Mouse (Mus musculus): ENCODE measurements around the gene S1pr4. TPM values are rescaled to one million over a fixed set of nuclear protein-coding genes. Genes with fewer than 3 reads are reported as not detected.
A peak's percentile ranks its signal among the peaks of the same experiment; 100 is the strongest.

The S1pr4 gene
- total RNA-seq, 2 experiments from 2014 or later: 0.35 to 0.54 TPM

GRCm38 (mm10) chr10:81467670-81468235 lies 32.2 kb downstream of the S1pr4 start:
- DNase-seq (ENCODE audit: extremely low spot score in 1 of 2, low spot score in 1 of 2): peak in 1 of 2 experiments; percentile 5

DNA sequence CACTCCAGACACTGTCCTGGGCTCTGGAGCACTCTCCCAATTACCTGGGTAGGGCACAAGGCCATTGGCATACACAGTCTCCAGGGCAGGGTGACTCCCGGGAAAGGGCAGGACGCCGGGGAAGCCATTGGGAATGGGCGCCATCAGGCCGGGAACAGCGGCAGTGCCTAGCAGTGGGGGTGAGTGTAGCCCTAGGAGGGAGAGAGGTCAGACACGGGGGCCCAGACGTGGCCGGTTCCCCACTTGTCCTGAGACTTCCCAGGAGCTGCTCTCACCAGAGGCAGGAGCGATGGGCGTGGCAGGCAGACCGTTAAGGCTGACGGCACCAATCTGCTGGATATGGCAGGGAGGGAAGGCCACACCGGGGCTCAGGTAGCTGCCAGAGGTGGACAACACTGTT lies 33.1 kb downstream of the S1pr4 start:
- peak in 1 of 2 experiments; percentile 3 for DNase-seq (ENCODE audit: extremely low spot score in 1 of 2, low spot score in 1 of 2)

DNA sequence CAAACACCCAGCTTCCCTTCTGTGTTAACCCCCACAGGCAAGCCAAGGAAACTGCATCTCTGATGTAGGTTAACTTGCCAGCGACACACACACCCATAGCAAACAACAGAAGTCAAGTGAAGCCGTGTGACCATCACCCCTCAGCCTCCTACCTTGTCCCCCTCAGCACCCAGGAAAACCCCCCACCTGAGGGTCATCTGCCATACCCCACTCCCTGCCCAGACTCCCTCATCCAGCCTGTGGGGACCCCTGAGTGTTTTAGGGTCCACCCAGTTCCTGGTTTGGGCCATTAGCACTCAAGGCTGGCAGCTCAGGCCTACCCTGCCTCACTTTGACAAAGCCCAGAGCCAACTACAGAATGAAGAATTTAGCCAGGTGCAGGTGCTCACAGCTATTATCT lies 33.9 kb downstream of the S1pr4 start:
- no peak for DNase-seq (ENCODE audit: extremely low spot score in 1 of 2, low spot score in 1 of 2)

- DNase-seq (ENCODE audit: extremely low spot score in 1 of 2, low spot score in 1 of 2): peak; percentile 6 to 9
These were observed 34.7 kb downstream of the S1pr4 start for GRCm38 (mm10) chr10:81465265-81465645.

DNA sequence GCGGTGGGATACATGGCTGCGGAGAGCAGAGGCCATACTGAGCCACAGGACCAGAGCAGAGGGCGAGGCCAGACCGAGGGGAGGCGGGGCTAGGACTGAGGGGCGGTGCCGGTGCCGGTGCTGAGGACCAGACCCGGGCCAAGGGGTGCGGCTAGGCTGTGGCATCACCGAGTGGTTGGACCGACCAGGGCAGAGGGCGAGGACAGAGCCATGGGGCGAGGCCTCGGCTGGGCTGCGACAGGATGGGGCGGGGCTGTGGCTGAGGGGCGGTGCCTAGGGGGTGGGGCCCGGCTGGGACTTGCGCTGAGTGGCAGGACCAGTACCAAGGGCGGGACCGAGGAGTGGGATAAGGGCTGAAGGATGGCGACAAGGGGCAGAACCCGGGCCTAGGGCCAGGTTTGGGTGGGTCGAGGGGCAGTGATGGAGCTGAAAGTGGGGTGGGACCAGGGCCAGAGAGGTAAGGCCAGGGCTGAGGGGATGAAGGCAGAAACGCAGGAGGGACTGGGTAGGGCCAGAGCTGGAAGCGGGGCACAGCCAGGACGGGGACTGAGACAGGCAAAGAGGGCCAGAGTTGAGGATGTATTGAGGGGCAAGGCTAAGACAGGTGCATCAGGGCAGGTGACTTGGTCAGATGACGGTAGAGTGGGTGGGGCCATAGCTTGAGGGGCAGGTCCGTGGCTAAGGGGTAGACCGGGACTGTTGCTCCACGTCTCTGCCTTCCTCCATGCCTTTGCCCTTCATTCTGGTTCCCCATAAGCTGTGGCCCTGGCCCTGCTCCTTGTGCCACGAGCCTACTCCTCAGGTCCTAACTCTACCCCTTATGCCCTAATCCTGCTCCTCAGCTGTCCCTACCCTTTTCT lies 35.3 kb downstream of the S1pr4 start:
- DNase-seq (ENCODE audit: extremely low spot score in 1 of 2, low spot score in 1 of 2): peak; percentile 15 to 25

DNA sequence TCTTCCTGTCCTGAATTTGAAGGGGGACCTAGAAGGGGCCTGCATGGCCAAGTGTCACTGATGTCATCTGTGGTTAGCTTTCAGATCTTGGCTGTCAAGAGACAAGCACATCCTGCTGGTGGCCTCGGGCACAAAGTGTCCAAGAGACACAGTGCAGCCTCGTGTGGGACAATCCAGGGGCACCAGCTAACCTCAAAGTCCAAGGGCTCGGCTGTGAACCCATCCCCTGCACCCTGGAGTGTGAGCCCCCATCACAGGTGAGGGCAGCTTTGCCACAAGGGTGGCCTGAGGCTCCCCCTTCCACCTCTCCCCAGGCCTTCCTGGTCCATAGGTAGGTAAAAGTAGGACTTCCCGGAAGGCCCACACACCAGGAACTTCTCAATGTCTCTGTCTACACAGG lies 36.4 kb downstream of the S1pr4 start:
- peak; percentile 2 to 8 for DNase-seq (ENCODE audit: extremely low spot score in 1 of 2, low spot score in 1 of 2)

- peak; percentile 6 to 13 for DNase-seq (ENCODE audit: extremely low spot score in 1 of 2, low spot score in 1 of 2)
These were observed 37.0 kb downstream of the S1pr4 start for GRCm38 (mm10) chr10:81462917-81463316.

GRCm38 (mm10) chr10:81462415-81462804 lies 37.5 kb downstream of the S1pr4 start:
- DNase-seq (ENCODE audit: extremely low spot score in 1 of 2, low spot score in 1 of 2): peak; percentile 2 to 8

- DNase-seq (ENCODE audit: extremely low spot score in 1 of 2, low spot score in 1 of 2): peak in 1 of 2 experiments; percentile 9
These were observed 38.1 kb downstream of the S1pr4 start for GRCm38 (mm10) chr10:81461673-81462414.

GRCm38 (mm10) chr10:81460951-81461350 lies 39.0 kb downstream of the S1pr4 start:
- peak in 1 of 2 experiments; percentile 6 for DNase-seq (ENCODE audit: extremely low spot score in 1 of 2, low spot score in 1 of 2)

DNA sequence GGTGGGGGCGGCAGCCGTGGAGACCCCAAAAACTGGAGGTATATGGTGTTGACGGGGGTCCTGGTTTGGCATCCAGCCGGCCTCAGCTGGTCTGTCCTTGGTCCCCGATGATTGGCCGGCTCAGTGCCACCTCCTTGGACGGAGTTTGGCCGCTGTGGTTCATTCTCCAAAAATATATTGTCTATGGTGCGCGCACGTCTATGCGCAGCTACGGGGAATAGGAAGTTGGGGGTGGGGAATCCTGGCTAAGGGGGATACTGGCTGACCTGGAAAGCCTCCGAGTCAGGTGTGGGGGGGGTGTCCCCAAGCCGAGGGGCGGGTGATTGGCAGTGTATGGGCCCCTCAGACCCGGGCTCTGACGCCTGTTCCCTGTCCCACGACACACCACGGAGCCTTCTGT lies 39.5 kb downstream of the S1pr4 start:
- DNase-seq (ENCODE audit: extremely low spot score in 1 of 2, low spot score in 1 of 2): peak in 1 of 2 experiments; percentile 8

DNA sequence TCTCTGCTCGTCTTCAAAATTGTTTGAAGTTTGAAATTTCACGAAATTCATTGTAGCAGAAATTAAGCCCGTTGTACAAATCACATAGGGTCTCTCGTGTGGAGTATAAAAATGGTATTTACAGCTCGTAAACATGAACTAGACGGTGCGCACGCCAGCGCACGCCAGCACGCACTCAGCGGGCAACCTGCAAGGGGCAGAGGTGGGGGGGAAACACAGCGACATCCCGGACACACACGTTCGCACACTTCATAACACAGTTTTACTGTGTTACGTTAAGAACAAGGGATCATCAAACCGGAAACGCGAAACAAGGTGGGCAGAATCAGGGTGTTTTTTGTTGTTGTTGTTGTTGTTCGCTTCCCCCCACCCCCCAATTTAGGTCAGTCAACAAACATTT lies 40.5 kb downstream of the S1pr4 start:
- peak in 1 of 2 experiments; percentile 4 for DNase-seq (ENCODE audit: extremely low spot score in 1 of 2, low spot score in 1 of 2)

- peak in 1 of 2 experiments; percentile 4 for DNase-seq (ENCODE audit: extremely low spot score in 1 of 2, low spot score in 1 of 2)
These were observed 41.7 kb downstream of the S1pr4 start for GRCm38 (mm10) chr10:81458267-81458666.

GRCm38 (mm10) chr10:81457624-81458023 lies 42.3 kb downstream of the S1pr4 start:
- DNase-seq (ENCODE audit: extremely low spot score in 1 of 2, low spot score in 1 of 2): peak; percentile 2 to 14

DNA sequence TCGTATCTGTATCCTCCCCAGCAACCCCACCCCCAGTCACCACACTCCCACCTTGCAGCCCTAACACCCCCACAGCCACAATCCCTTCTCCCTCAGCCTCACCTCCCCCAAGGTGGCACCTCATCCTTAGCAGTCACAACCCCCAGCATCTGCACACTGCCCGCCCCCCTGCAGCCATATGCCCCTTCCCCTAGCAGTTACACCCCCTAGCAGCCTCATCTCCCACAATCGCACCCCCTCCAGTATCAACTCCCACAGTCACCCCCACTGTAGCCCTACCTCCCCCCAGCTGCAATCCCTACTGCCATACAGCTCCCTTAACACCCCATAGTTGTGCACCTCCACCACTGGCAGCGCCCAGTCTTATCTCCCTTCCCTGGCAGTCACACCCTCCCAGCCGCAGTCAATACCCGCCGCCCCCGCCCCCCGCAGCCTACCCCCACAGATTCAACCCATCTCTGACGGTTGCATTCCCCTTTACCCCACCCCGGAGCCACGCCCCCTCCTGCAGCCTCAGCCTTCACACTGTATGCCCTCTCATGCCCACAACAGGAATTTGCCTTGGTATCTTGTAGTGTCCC lies 42.9 kb downstream of the S1pr4 start:
- DNase-seq (ENCODE audit: extremely low spot score in 1 of 2, low spot score in 1 of 2): peak in 1 of 2 experiments; percentile 3

DNA sequence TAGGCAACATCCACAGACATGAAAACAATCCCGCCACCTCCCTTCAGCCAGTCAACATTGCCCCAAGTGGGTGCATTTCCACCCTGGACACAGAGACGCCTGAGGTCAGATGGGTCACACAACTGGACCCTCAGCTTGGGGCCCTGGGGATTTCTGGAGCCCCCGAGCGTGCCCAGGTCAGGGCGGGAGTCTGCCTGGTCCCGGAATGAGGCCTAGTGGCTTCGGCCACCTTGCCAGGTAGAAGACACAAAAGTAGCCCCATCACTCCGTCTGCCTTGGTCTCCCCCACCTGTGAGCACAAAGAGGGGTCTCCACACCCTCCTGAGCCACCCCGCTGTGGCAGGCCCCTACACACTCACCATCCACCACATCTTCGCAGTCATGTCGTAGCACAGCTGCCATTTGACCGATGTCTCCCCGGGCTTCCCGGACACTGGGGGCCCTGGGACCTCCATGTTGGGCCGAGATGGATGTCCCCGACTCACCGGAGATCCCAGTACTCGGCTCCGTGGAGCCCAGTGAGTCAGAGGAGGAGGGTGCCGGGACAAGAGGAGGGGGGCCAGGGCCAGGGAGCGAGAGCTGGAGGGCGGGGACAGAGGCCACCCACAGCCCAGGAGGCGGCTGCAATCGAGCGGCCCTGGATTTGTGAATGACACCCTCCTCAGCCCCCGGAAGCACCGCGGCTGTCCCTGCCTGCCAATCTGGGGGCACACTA lies 44.6 kb downstream of the S1pr4 start, which contains the start of gene Nfic:
TSS of gene Nfic (minus strand) at position 455 of the 715 bp plus-strand sequence.
- peak in 1 of 2 experiments; percentile 8 for DNase-seq (ENCODE audit: extremely low spot score in 1 of 2, low spot score in 1 of 2)

DNA sequence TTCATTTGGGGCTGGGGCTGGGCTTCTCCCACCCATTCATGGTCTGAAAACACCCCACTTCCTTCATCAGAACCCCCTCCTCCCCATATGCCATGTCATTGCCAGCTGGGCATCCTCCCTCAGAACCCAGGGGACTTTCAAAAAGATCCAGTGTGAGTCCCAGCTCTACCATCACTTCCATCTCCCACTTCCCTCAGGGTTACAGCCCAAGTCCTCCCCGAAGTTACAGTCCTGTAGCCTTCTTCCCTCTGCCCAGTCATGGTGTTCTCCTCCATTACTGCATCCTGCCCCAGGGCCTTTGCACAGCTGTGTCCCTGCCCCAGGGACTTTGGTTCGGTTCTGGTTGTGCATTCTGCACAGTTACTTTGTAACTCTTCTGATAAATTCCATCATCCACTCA lies 45.8 kb downstream of the S1pr4 start:
- peak in 1 of 2 experiments; percentile 2 for DNase-seq (ENCODE audit: extremely low spot score in 1 of 2, low spot score in 1 of 2)

DNA sequence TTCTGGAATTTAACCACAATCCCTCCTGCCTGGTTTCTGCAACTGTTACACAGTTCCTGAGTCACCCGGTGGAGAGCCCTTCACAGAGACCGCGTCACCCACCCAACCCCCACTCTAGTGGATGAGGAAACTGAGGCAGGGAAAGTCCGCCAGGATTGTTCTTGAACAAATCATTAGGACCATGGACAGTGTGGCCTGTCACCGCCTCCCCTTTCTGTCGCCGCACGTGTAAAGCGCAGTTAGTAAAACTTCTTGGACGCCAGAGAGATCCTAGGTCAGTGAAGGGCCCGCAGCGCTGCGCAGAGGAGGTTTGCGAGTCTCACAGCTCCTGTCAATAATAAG lies 47.0 kb downstream of the S1pr4 start:
- no peak for DNase-seq (ENCODE audit: extremely low spot score in 1 of 2, low spot score in 1 of 2)

DNA sequence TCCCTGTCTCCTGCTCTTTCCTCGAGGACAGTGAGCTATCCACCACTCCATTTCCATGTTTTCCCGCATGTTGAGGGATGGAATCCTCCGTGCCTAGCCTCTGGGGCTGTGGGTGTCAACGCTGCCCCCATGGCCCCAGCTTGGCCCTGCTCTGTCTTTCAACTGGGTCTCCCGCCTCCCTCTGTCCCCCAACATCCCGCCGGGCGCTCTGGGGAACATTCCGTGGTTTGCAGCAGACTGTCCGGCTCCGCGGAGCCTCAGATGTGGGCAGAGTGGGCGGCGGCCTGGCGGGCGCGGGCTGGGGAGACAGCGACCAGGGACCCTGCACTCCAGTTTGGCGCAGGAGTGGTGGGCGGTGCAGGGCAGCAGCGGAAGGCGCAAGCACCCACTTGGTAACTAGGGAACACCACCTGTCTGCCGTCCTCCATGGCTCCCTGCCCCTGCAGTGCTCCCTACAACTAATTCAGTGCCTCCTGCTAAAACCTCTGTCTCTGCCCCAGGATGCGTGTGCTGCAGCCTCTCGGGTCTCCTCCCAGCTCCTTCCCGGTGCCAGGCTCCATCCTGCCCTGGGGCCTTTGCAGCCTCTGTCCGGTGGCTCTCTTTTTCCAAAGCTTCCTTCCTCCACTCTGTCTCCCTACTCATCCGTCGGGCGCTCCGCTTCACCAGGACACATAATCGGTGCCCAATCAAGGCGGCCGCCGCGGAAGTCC lies 47.5 kb downstream of the S1pr4 start:
- peak; percentile 3 to 10 for DNase-seq (ENCODE audit: extremely low spot score in 1 of 2, low spot score in 1 of 2)

All from layer of hippocampus, postnatal 25 days (tissue).